Mouse (Mus musculus): ENCODE data around the gene Cdk14.

DNA sequence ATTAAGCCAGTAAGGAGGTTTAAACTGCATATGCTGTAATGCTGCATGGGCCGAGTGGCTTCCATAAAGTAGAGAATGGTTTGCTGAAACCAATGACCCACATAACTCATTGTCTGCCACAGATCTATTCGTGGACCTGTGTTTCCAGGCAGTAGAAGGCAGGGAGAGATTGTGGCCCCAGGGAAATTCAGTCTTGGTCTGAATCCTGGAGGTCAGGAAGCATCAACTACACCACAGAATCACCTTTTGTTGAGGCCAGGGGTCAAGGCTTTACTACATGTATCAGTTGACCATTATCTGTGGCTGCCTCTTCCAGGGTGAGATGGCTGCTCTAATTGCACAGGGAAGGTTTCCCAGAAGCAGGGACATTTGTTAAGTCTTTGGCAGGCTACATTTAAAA lies 643.6 kb downstream of the Cdk14 start:
- TF ChIP-seq CTCF (IDR thresholded peaks at IDR 0.05; ENCODE audit: control insufficient read depth, insufficient read depth, insufficient replicate concordance, low read depth, low read length) (no peak), POLR2A (IDR thresholded peaks at IDR 0.05; ENCODE audit: control insufficient read depth, low read depth, low read length) (no peak)

All from testis, adult 2 months (tissue).